Mouse (Mus musculus) c-Kit-positive CD71-positive TER-119-positive erythroid progenitor cells, embryonic 14.5 days (primary cell): Measurements from ENCODE around the gene Tepsin.
A peak's percentile ranks its signal among the peaks of the same experiment; 100 is the strongest.

Source experiments
- DNase-seq: peaks from one replicate; pipeline ENCODE4 v3.0.0-alpha.2; 2013; ENCODE audit warnings: low spot score

The Tepsin gene

DNA sequence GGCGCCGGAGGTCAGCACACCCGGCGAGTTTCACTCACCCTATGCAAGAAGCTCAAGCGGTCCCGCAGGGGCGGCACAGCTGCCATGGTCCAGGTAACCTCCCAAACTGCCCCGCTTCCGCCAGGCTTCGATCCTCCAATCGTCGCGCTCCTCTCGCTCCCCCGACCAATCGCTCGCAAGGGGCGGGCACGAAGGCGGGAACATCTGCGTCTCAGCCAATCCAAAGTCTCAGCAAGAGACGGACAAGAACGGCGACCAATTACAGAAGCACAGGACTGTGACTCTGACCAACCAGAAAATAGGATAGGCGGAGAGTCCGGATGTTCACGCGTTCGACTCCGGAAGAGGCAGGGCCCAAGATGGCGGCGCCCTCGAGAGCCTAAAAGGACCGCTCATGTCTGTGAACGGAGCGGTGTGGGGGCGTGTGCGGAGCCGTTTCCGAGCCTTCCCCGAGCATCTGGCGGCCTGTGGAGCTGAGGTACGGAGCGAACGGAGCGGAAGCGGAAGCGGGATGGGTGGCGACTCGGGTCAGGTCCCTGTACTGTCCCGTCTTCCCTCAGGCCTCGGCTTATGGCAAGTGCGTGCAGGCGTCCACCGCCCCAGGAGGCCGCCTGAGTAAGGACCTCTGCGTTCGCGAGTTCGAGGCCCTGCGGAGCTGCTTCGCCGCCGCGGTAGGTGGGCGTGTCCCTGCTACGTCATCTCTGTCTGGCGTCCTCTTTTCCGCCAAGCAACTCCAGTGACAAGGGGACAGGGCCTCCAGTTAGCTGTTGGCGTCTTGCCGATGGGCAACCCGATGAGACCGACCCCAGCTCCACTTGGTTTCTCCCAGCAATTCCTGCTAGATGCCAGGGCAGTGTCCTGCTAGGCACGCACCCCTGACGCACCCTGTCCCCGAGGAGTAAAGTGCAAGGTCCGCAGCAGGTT lies at the start of gene Tepsin, which contains the start of gene Ndufaf8:
Gene Tepsin, minus strand, starts transcription at position 144 of the 924 bp plus-strand sequence.
Gene Ndufaf8, plus strand, starts transcription at position 341 of the 924 bp plus-strand sequence.
- peak; percentile 97 for DNase-seq

DNA sequence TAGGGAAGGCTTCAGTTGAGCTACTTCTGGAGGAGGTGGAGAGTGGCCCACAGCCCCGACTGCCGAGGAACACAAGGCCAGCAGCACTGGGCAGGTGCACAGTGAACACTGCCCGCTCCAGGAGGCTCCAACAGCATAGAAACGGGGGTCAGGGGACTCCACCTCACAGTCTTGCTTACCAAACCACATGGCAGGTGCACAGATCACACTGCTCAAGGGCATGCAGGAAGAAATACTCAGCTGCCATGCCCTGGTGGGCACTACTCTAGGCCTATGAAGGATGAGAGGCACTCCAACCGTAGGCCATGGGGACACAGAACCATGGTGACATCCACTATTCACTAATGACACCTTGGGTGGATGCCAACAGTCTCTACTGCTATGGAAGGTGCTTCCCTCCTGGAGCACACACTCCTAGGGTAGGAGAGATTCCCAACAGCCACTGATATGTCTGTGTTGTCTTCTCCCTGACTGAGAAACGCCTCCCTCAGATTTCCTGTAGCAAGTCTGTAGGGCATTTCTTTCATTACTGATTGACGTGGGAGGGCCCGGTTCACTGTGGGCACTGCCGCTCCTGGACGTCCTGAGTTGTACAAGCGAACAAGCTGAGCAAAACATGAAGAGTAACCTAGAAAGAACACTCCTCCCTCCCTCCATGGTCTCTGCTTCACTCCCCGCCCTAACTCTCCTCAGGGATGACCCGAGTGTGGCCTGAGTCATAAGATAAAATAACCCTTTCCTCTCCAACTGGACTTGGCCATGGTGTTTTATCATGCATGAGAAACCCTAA lies 45.4 kb upstream of the Tepsin start:
- no peak for DNase-seq

DNA sequence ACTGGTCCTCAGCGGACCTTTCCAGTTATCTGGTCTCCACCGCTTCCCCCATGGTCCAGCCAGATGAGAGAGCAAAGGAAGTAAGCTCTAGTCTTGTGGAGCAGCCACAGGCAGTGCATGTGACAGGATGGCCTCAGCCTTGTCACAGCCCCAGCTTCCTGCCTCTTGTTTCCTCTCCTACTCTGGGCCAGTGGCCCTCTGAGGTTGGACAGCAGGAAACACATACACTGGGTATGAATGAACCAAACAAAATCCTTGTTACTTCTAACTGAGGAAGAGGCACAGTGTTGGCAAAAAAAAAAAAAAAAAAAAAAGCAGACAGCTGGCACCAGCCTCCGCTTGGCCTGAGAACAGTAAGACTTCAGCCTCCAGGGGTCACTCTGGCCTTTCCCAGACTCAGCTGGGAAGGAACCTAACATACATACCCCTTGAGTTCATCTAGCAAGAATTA lies 44.1 kb upstream of the Tepsin start:
- no peak for DNase-seq

DNA sequence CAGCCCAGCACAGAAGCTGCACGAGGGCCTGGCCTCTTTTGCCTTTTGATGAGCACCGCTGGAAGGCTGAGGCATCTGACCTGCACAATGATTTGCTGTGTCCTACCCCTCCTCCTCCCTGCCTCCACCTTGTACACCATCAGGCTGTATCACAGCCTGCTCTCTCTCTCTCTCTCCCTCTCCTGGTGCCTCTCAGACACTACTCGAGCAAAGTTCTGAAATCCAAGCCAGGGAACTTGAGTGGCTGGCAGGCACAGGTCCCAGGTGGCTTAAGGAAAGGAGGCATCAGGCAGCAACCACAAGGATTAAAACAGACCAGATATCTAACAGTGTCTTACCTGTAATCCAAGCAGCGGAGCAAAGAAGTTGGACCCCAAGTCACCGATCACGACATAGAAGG lies 41.7 kb upstream of the Tepsin start:
- DNase-seq: no peak

DNA sequence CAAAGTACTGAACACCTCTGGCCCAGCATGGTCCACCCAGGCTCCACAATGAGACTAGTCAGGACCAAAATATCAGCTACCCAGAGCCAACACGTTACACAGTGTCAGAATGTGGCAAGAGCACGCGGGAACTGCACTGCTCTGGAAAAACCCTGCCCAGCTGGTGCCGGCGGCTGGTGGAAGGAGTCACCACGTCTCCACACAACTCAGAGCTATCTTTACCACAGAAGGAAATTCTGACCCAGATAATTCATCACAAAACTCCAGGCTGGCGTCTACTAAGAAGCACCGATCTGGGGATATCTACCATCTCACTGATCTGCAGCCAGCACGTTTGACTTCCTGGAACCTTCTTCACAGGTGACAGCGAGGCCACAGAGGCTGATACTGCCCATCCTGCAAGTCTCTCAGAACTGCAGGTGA lies 40.8 kb upstream of the Tepsin start:
- no peak for DNase-seq

DNA sequence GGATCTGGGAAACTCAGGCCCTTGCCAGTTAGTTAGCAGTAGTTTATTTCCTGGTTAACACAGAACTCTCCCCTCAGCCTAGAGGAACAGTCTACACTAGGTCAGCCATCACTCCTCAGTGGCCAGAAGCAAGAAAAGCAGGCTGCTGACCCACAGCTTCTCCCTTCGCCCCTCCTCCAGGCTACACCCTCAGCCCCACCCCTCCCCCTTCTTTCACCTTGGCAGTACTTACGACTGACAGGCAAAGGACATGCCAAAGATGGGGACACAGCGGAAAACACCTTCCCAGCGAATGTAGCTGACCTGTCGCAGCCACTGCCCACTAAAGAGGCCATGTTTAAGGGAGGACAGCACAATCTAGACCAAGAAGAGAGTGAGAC lies 39.1 kb upstream of the Tepsin start:
- no peak for DNase-seq

DNA sequence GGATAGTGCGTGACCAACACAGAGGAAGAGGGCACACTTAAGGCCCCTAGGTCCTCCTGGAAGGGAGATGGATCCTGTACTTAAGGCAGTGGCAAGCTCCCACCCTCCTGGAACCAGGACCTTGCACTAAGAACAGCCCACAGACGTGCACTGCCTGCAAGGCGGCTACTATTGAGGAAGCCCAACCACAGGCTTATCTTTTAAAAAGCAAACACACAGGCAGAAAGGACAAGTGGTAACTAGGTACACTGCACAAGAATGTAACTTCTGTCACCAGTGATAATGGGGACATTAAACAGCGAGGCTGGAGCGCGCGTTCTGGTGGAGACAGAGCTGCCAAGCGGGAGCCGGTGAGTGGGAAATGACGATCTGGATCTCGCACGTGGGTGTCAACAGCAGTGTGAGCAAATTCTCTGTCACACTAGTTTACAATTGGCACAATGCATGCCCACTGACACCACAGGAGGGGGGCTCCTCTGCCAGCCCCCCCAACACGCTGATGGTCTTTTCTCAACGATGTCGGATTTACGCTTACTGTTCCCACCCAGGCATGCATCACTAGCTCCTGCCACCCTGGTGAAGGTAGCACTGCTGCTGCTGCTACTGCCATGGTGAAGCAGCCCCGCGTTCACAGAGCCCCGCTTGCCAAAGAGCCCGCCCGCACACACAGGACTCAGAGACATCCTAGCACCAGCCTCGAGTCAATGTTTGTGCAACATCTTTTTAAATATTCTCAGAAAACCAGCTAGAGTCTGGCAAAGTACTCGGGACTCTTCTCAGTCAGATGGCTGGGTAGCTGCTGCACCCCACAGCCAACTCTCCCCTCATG lies 38.5 kb upstream of the Tepsin start:
- peak; percentile 37 for DNase-seq

DNA sequence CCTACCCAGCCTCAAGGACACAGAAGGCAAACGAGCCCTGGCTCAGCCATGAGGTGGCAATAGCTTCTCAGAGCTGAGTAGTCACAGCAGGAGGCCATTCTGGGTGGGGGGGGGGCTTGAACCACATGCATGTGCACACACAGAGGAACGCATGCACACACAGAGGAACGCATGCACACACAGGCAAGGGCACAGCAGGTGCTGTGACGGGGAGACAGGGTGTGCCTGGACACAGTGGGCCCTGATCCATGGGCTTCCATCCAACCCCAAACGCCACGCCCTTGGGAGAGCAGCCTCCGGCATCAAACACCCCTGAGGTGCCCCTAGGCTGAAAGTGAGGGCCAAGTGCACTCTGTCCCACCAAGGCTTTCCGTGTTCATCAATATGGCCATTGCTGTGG lies 37.7 kb upstream of the Tepsin start:
- DNase-seq: no peak

DNA sequence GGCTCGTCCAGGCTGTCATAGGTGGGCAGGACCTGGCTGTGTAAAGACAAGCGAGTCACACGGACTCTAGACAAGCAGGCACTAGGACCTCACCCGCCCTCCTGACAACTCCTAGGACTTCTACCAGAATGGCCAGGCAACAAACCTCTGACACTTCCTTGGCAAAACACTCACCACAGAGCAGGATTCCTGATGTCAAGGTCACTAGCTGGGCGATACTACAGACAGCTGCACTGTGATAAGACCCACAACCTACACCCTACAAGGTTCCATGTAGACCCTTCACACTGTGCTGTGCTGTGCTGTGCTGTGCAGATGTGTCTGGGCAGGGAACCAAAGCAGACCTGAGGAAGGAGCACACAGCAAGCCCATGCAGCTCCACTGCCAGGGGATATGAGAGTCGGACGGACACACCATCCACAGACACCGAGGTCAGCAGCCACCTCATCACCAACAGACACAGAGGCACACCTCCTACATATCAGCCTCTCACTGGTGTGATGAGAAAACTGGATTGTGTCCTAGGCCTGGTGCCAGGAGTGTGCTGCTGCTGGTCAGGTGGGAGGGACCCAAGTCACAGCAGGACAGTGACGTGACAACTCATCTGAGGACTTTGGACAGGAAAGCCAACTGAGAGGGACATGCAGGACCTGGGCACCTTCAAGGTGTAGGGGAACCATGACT lies 36.5 kb upstream of the Tepsin start:
- no peak for DNase-seq

DNA sequence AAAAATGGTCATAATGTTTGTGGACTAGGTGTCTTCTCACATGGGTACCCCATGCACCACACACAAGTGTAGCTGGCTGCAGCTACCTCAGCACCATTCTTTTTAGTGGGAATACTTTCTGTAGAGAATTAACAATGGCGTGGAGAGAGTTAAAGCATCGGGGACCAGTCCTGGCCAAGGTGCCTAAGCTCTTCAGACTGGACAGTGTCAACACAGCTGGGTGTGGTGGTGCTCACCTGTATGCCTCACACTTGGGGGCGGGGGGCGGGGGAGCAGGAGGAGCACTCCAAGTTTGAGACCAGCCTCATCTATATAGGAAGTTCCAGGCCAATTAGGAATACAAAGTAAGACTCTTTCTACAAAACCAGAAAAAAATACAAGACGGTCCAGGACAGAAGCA lies 35.6 kb upstream of the Tepsin start:
- no peak for DNase-seq

DNA sequence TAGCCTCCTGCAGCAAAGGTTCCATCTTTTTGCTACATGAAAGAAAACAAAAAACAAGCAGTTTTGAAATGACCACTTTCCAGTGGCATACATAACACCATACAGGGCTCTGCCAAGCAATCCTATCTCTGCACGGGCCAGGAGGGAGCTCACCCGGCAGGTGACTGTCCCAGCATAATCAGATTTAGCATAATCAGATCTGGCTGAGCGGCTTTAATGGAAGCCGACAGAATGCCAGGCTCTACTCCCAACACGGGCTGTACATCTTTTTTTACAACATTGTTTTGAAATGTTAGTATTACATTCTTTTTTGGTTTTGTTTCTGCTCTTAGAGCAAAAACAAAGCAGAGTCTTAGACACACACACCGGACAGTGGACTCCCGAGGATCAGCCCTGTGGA lies 30.8 kb upstream of the Tepsin start:
- DNase-seq: no peak

DNA sequence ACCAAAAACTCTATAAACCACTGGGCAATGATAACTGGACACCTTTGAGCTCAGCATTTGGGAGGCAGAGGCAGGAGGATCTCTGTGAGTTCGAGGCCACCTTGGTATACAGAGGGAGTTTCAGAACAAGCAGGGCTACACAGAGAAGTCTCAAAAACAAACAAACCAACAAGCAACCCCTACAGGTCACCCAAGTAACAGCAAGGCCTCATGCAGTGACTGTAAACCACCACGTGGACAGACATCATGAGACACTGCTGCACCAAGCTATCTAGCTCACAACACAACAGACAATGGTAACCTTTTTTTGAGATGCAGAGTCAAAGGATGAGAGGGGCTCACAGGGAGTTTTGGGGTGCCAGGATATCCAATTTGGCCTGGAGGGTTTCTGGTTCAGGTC lies 28.3 kb upstream of the Tepsin start:
- no peak for DNase-seq

DNA sequence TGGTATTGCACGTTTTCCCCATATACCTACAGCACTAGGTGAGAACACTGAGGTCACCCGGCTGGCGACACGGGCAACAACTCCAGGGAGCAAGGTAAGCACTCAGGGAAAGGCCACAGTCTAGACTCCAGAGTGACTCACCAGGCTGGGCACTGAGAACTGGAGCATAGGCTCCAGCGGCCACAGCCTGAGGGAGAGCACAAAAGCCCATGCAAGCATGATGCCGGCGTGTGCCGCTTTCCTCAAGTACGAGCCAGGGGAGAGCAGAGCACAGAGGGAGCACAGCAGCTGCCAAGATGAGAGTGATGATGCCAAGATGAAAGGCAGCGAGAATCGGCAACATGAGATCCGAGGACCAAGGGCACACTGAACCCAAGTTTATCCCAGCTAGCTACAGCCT lies 23.6 kb upstream of the Tepsin start:
- DNase-seq: no peak

DNA sequence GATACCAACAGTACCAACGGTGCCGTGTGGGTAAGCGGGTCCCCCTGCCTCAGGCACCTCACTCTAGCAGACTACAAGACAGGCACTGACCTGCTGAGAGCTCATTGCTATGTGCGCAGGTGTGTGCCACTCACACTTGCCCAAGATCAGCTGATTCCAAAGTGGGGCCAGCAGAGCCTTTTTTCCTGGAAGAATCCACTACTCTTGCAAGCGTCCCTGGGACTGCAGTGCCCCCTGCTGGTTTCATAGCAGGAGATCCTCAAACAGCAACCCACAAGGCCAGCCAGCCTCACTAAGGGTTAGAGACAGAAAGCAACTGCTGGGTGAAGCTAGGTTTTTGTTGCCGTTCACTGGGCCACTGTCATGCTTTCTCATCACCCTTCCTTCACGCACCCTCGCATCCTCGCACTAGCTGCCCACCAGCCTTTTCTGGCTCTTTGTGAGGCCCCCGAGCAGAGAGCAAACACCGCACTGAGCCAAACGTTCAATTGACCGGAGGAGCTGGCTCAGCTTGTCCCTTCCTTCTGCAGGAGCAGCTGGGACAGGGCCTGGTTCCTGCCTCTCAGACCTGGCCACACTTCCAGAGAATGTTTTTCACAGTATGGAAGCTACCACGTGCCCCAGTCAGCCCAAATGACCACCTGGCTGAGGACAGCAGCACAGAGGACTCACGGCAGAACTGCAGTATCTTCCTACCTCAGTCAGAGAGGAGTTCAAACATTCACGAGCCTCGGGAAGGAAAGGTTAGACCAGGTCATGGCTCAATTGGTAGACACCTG lies 22.3 kb upstream of the Tepsin start:
- DNase-seq: peak; percentile 42

DNA sequence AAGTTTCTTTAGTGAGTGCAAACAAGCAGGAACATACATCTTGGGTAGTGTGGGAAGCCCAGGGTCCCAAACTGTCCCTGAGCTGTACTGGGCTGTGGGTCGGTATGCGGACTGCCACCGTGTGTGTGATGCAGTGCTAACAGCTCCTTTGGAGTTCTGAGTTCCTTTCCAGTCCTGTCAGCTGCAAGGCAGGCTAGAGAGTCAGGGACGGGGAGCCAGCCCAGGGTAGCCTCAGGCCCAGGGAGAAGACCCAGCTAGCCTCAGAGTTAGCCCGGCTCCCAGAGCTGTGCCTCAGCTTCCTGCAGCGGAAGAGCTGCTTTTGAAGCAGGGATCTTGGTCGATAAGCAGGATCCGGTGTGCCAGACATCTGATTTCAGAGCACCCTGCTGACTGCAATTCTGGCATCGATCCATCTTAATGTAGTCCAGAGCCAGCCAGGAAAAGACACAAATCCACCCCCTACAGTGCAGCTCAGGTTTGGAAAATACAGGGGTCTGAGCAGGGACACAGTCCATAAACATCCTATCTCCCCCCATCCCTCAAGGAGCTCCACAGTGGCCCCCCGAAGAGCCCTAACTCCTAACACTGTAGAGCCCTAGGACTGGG lies 21.5 kb upstream of the Tepsin start:
- no peak for DNase-seq

DNA sequence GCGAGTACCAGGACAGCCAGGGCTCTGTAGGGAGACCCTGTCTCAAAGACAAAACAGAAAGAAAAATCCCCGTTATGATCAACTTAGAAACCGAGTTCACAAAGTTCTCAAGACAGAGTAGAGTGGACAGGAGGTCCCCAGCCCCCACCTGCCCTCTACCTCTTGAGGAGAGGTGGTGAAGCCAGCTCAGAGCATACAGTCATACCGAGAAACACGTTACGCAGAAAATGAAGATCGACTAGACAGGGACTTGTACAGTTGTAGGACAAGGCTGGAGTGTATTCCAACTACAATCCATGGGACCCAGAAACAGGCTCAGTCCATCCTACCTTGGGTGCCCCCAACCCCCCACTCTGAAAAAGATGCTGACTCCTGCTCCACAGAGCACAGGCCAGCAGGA lies 20.6 kb upstream of the Tepsin start:
- no peak for DNase-seq

DNA sequence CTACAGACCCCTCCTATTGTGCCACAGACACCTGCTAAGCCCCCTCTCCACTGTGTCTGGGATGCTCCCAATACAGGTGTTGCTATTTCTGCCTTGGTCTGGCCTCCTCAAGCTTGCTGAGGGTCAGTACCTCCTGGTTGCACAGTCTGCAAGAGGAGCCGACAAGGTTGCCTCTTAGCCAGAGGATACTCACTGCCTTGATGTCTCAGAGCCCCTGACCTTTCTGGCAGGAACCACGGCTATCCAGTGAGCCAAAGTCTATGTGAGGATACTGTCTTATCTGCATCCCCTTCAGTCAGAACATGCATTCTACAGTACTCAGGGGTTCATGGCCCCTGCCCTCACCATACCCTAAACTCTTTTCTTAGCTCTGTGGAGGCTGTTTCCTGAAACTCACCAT lies 19.1 kb upstream of the Tepsin start:
- DNase-seq: no peak

DNA sequence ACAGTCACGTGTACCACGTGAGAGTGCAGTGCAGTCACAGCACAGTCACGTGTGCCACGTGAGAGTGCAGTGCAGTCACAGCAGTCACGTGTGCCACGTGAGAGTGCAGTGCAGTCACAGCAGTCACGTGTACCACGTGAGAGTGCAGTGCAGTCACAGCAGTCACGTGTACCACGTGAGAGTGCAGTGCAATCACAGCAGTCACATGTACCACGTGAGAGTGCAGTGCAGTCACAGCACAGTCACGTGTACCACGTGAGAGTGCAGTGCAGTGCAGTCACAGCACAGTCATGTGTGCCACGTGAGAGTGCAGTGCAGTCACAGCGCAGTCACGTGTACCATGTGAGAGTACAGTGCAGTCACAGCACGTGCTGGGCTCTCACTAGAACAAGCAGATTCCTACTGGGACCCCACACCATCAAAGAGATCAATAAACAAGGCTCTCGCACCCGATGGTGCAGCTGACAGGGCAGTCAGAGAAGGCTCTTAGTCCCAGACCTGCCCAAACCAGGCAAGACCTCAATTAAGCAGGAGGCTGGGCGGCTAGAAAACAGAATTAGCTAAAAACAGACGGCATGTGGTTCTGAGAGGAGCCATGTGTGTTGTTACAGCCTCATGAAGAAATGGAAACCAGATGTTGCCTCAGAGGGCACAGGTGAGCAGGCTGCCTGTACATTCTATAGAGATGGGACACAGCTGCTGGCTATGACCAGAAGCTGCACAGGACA lies 16.1 kb upstream of the Tepsin start:
- no peak for DNase-seq

DNA sequence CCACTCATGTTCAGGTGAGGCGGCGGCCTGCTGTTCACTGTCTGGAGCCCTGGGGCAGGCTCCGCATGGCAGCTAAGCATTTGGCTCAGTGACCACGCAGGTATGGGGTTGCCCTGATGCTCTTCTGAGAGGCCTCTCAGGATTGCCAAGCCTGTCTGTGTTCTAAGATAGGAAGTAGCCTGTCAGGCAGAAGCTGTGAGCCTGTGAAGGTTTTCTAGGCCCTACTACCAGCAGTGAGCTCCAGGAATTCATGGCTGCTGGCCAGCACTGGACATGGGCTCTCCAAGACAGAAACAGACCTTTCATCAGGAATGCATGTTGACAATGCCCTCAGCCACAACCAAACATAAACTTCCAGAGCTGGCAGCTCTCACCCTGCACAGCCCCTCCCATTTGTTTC lies 13.6 kb upstream of the Tepsin start:
- no peak for DNase-seq

DNA sequence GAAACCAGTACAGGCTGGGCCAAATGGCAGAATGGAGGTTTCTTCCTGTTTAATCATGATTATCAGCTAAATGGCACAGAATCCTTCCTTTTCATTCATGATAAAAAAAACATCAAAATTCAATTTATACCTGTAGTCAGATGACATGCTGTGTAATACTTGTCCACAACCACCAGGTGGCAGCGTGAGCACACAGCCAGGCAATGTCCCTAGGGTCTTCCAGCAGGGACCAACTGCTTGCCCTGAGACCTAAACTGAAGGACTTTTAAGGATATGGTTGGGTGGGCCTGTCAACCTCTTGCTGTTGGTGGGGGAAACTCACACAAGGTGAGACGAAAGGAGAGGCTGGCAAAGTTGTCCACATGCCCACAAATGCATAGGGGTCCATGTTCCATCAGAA lies 12.5 kb upstream of the Tepsin start:
- peak; percentile 40 for DNase-seq
